9 mouse cellular contexts compared by ENCODE assay signal in genomic region chr8:48376774-48377173, GRCm38 (mm10).
DNase-seq lines count a peak whose midpoint lies in the region; ATAC-seq and TF ChIP-seq lines count a peak whose summit lies in the region.
"Had no signal": no experiment of that assay in that cellular context is flagged by ENCODE, and none has a peak within 500 bp of the region (broad histone marks: within the 10 kb centered on the region; RNA-seq: fewer than 3 reads in every experiment).

No protein-coding gene starts in this region.

- 22% methylated on average over 6 of the region's 6 CpGs for WGBS in heart, postnatal 0 days

- peaks cover 7% of the 10 kb centered on the region; the same call in 1 of the 2 replicates for H3K4me1 ChIP-seq in heart, postnatal 0 days (ENCODE audit: control insufficient read depth, insufficient read depth)

- no peaks in the 10 kb centered on the region for H3K27me3 ChIP-seq in heart, postnatal 0 days (ENCODE audit: control insufficient read depth, insufficient read depth, low read length)

- DNase-seq in brain, embryonic 18.5 days (ENCODE audit: low read depth, low spot score), result peak; percentile 75
- DNase-seq in heart, postnatal 0 days (ENCODE audit: low spot score), result peak; percentile 87
- DNase-seq in left cerebral cortex, adult 9 months (ENCODE audit: low spot score in 2 of 2), result peak; percentile 43 to 64
- no peak for DNase-seq in testis, postnatal 14 days (ENCODE audit: low spot score)
- DNase-seq in lung, postnatal 25 days (ENCODE audit: low spot score), result no peak

- no peaks in the 10 kb centered on the region for H3K9me3 ChIP-seq in heart, postnatal 0 days (replicated peaks; ENCODE audit: control insufficient read depth, low read length)

- 0 out of 2 replicates have a peak overlapping the region, but pooled peaks have one; percentile 0 for H3K27ac ChIP-seq in heart, postnatal 0 days (ENCODE audit: low read depth)
- H3K27ac ChIP-seq: macrophage; stomach, postnatal 0 days had no signal

- H3K4me2 ChIP-seq in heart, postnatal 0 days (ENCODE audit: low read depth, low read length), result no peak overlapping the region

- peak; percentile 52 for ATAC-seq in frontal cortex, adult (ENCODE audit: low TSS enrichment)
- ATAC-seq in heart, postnatal 0 days (ENCODE audit: insufficient read depth, low read depth), result peak; percentile 90
- no peak for ATAC-seq in megakaryocyte progenitor cell, adult 5-6 weeks (replicated peaks; ENCODE audit: poor library complexity)

- TF ChIP-seq CTCF in heart, postnatal 0 days (IDR thresholded peaks at IDR 0.05; ENCODE audit: low read depth), result no peak

- H3K4me3 ChIP-seq in heart, postnatal 0 days (ENCODE audit: low read depth, low read length), result no peak overlapping the region

- no peaks in the 10 kb centered on the region for H3K36me3 ChIP-seq in heart, postnatal 0 days (replicated peaks; ENCODE audit: control insufficient read depth, insufficient read depth, low read length)

- no peak overlapping the region for H3K9ac ChIP-seq in heart, postnatal 0 days (replicated peaks; ENCODE audit: low read depth, low read length)

- TF ChIP-seq EP300 in heart, postnatal 0 days (IDR thresholded peaks at IDR 0.05; ENCODE audit: low read depth), result no peak

Comparison
In these comparisons a context has a peak if more than half of its experiments do, and no peak if none do; other contexts are left out.
1. DNase-seq: peak in brain, embryonic 18.5 days (single experiment), heart, postnatal 0 days (single experiment) and left cerebral cortex, adult 9 months (2 of 2); none in testis, postnatal 14 days (single experiment) and lung, postnatal 25 days (single experiment).